Mouse (Mus musculus) small intestine, adult 2 months (tissue): ENCODE measurements around the gene Zik1. TPM values are rescaled to one million over a fixed set of nuclear protein-coding genes. Genes with fewer than 3 reads are reported as not detected.

Experiments used
- H3K27ac ChIP-seq: fragments of 200-500 bp; 2 replicates; pipeline ENCODE4 v1.5.1; 2012; ENCODE audit warnings: low read depth, low read length, control low read depth, inconsistent platforms; ENCODE audit not compliant: insufficient read depth
- H3K27me3 ChIP-seq: fragments of 200-500 bp; 2 replicates; pipeline ENCODE4 v1.6.1; 2012; ENCODE audit warnings: mild to moderate bottlenecking, moderate library complexity, low read length, inconsistent platforms; ENCODE audit not compliant: control insufficient read depth, insufficient read depth
- H3K36me3 ChIP-seq: fragments of 200-500 bp; 2 replicates; pipeline ENCODE4 v1.6.1; 2012; ENCODE audit warnings: mild to moderate bottlenecking, low read length, control low read depth, inconsistent platforms; ENCODE audit not compliant: control insufficient read depth, insufficient read depth
- H3K4me1 ChIP-seq: fragments of 200-500 bp; 2 replicates; pipeline ENCODE4 v1.6.1; 2012; ENCODE audit warnings: low read length, inconsistent platforms, mixed read lengths; ENCODE audit not compliant: control insufficient read depth, insufficient read depth, insufficient read length
- H3K4me3 ChIP-seq: fragments of 200-500 bp; 2 replicates; pipeline ENCODE4 v1.5.1; 2012; ENCODE audit warnings: low read depth, mild to moderate bottlenecking, control low read depth, inconsistent platforms, low read length, moderate library complexity
- CTCF ChIP-seq: fragments of 200-500 bp; IDR thresholded peaks from 2 replicates; pipeline ENCODE4 v1.5.1; 2012; ENCODE audit warnings: low read depth, mild to moderate bottlenecking, control low read depth, inconsistent platforms, low read length, moderate library complexity, mixed read lengths; ENCODE audit not compliant: insufficient replicate concordance, insufficient read length; ENCODE audit errors: extremely low read depth
- POLR2A ChIP-seq: fragments of 200-500 bp; IDR thresholded peaks from 2 replicates; pipeline ENCODE4 v1.6.1; 2012; ENCODE audit warnings: low read depth, mild to moderate bottlenecking, control low read depth, inconsistent platforms, low read length, moderate library complexity
- WGBS: fragments of 180-500 bp; shearing (Covaris S2); methylation state at CpG from one replicate; pipeline ENCODE4 v1.1.7; 2018; 5-methylcytosine and 5-hydroxymethylcytosine counted together
- polyA plus RNA-seq: library from polyadenylated mRNA; depleted of rRNA; stranded (reverse); fragments of >200 nt; gene quantifications from 2 replicates; pipeline ENCODE4 v1.2.3, GENCODE M21; 2012; rRNA removed

Zik1 gene
- polyA plus RNA-seq = 0.05 TPM in 1 of 2 replicates, not detected in the other

GRCm38 (mm10) chr7:10494786-10495521 lies at the start of gene Zik1:
TSS of gene Zik1 (minus strand) at chr7:10495394.
- H3K27me3 ChIP-seq = no peaks in the 10 kb centered on the region
- no peaks in the 10 kb centered on the region for H3K4me1 ChIP-seq
- TF ChIP-seq POLR2A (no peak), CTCF (no peak)
- H3K4me3 ChIP-seq = peak within 1 kb of the TSS; percentile 88
- H3K36me3 ChIP-seq = no peaks in the 10 kb centered on the region
- no peak within 1 kb of the TSS for H3K27ac ChIP-seq
- 5% methylated on average over 33 of the region's 33 CpGs for WGBS

GRCm38 (mm10) chr7:10495578-10495977 lies 384 bp upstream of the Zik1 start:
- Histone ChIP-seq H3K4me1 (no peaks in the 10 kb centered on the region), H3K36me3 (no peaks in the 10 kb centered on the region), H3K4me3 (no peak overlapping the region), H3K27me3 (no peaks in the 10 kb centered on the region), H3K27ac (no peak overlapping the region)
- TF ChIP-seq POLR2A (no peak), CTCF (no peak)
- WGBS = 33% methylated on average over 6 of the region's 6 CpGs

- Histone ChIP-seq H3K27me3 (no peaks in the 10 kb centered on the region), H3K27ac (no peak overlapping the region), H3K4me1 (no peaks in the 10 kb centered on the region), H3K4me3 (no peak overlapping the region), H3K36me3 (no peaks in the 10 kb centered on the region)
- TF ChIP-seq CTCF (no peak), POLR2A (no peak)
- WGBS = 80% methylated on average over 18 of the region's 18 CpGs
These were observed 14.5 kb downstream of the Zik1 start for GRCm38 (mm10) chr7:10480588-10481233.

- no peaks in the 10 kb centered on the region for H3K27me3 ChIP-seq
- no peak overlapping the region for H3K27ac ChIP-seq
- no peaks in the 10 kb centered on the region for H3K4me1 ChIP-seq
- no peaks in the 10 kb centered on the region for H3K36me3 ChIP-seq
- no peak for TF ChIP-seq POLR2A
- TF ChIP-seq CTCF = no peak
- H3K4me3 ChIP-seq = no peak overlapping the region
These were observed 15.4 kb downstream of the Zik1 start for GRCm38 (mm10) chr7:10479813-10480212.

- H3K27me3 ChIP-seq = no peaks in the 10 kb centered on the region
- H3K4me3 ChIP-seq = no peak overlapping the region
- TF ChIP-seq POLR2A (no peak), CTCF (no peak)
- no peak overlapping the region for H3K27ac ChIP-seq
- H3K4me1 ChIP-seq = no peaks in the 10 kb centered on the region
- 63% methylated on average over 3 of the region's 3 CpGs for WGBS
- no peaks in the 10 kb centered on the region for H3K36me3 ChIP-seq
These were observed 37.0 kb downstream of the Zik1 start for GRCm38 (mm10) chr7:10458166-10458565.

GRCm38 (mm10) chr7:10443031-10443430 lies 52.2 kb downstream of the Zik1 start, which contains the start of gene Vmn1r67:
TSS of gene Vmn1r67 (plus strand) at chr7:10443331.
- Histone ChIP-seq H3K4me3 (no peak within 1 kb of the TSS), H3K4me1 (no peaks in the 10 kb centered on the region), H3K27ac (no peak within 1 kb of the TSS), H3K36me3 (no peaks in the 10 kb centered on the region), H3K27me3 (no peaks in the 10 kb centered on the region)
- no peak for TF ChIP-seq POLR2A
- no peak for TF ChIP-seq CTCF

Other genes with a start within 250 kb of the Zik1 start
- not detected in 2 replicates for gene Vmn1r66, start 217.4 kb downstream of the Zik1 start, polyA plus RNA-seq
- gene Vmn1r67, start 52.1 kb downstream of the Zik1 start, polyA plus RNA-seq = not detected in 2 replicates
- not detected in 2 replicates for gene Vmn1r68, start 63.1 kb upstream of the Zik1 start, polyA plus RNA-seq
- gene Vmn1r69, start 118.3 kb upstream of the Zik1 start, polyA plus RNA-seq = not detected in 2 replicates
- gene Vmn1r70, start 136.1 kb upstream of the Zik1 start, polyA plus RNA-seq = not detected in 2 replicates
- gene Nlrp4b, start 192.4 kb upstream of the Zik1 start, polyA plus RNA-seq = not detected in 2 replicates